In genomic region chr16:31493991-31494390, GRCm38 (mm10) we compare ENCODE assay signal across 9 mouse cellular contexts.
A peak's percentile ranks its signal among the peaks of the same experiment; 100 is the strongest.
DNase-seq lines count a peak whose midpoint lies in the region; TF ChIP-seq lines count a peak whose summit lies in the region.
"Had no signal": no experiment of that assay in that cellular context is flagged by ENCODE, and none has a peak within 500 bp of the region (broad histone marks: within the 10 kb centered on the region; RNA-seq: fewer than 3 reads in every experiment).

No protein-coding gene starts in this region.

- no peaks in the 10 kb centered on the region for H3K36me3 ChIP-seq in limb, embryonic 10.5 days

- H3K9me3 ChIP-seq in limb, embryonic 10.5 days (replicated peaks) = no peaks in the 10 kb centered on the region

- TF ChIP-seq POLR2A in cerebellum, adult 2 months (IDR thresholded peaks at IDR 0.05; ENCODE audit: borderline replicate concordance, insufficient read depth, low read length) = no peak

- 42% methylated on average over 6 of the region's 6 CpGs for WGBS in cerebellum, adult 2 months
- WGBS in limb, embryonic 10.5 days = 82% methylated on average over 6 of the region's 6 CpGs

- peak overlapping the region; percentile 15; the same call in 1 of the 2 replicates for H3K27ac ChIP-seq in cerebellum, adult 2 months (ENCODE audit: insufficient read depth, low read length)
- H3K27ac ChIP-seq in limb, embryonic 10.5 days = peak overlapping the region; percentile 73
- H3K27ac ChIP-seq: macrophage had no signal

- no peak for TF ChIP-seq CTCF in cerebellum, adult 2 months (IDR thresholded peaks at IDR 0.05; ENCODE audit: borderline replicate concordance, insufficient read depth, low read depth, low read length)

- intact Hi-C loops in gastrocnemius, postnatal 36 days (cut with DNase I) = no loop called here

- H3K4me1 ChIP-seq in cerebellum, adult 2 months (ENCODE audit: control insufficient read depth, insufficient read depth, low read length) = peaks cover 36% of the 10 kb centered on the region
- H3K4me1 ChIP-seq in limb, embryonic 10.5 days = peaks cover 54% of the 10 kb centered on the region

- no peaks in the 10 kb centered on the region for H3K27me3 ChIP-seq in cerebellum, adult 2 months (ENCODE audit: control insufficient read depth, insufficient read depth, low read length)
- H3K27me3 ChIP-seq in limb, embryonic 10.5 days (ENCODE audit: low read depth, poor library complexity, severe bottlenecking) = no peaks in the 10 kb centered on the region

- DNase-seq in layer of hippocampus, adult 11-12 months (ENCODE audit: low spot score) = peak; percentile 71
- no peak for DNase-seq in layer of hippocampus, postnatal 25 days (ENCODE audit: extremely low spot score in 1 of 2, low spot score in 1 of 2)
- DNase-seq in cerebellum, adult 2 months = peak; percentile 65 to 78
- DNase-seq in gastrocnemius, postnatal 36 days = peak; percentile 11 to 33
- no peak for DNase-seq in limb, embryonic 10.5 days (ENCODE audit: low spot score)
- no peak for DNase-seq in ovary, adult 18-20 months (ENCODE audit: low spot score)
- no peak for DNase-seq in urinary bladder, postnatal 25 days (ENCODE audit: low spot score)
- DNase-seq in thymus, postnatal 25 days = no peak

- H3K4me3 ChIP-seq in cerebellum, adult 2 months (replicated peaks; ENCODE audit: insufficient read depth, low read depth, low read length) = no peak overlapping the region
- no peak overlapping the region for H3K4me3 ChIP-seq in limb, embryonic 10.5 days

Comparison
In these comparisons a context has a peak if more than half of its experiments do, and no peak if none do; other contexts are left out.
1. DNase-seq: peak in layer of hippocampus, adult 11-12 months (single experiment), cerebellum, adult 2 months (2 of 2) and gastrocnemius, postnatal 36 days (2 of 2); none in layer of hippocampus, postnatal 25 days (0 of 2), limb, embryonic 10.5 days (single experiment), ovary, adult 18-20 months (single experiment), urinary bladder, postnatal 25 days (single experiment) and thymus, postnatal 25 days (single experiment).